In genomic region chr6:38874035-38874434, GRCm38 (mm10) we compare ENCODE assay signal across 8 mouse cellular contexts. TPM values are rescaled to one million over a fixed set of nuclear protein-coding genes. Genes with fewer than 3 reads are reported as not detected.
DNase-seq lines count a peak whose midpoint lies in the region; ATAC-seq and TF ChIP-seq lines count a peak whose summit lies in the region.

No protein-coding gene starts in this region.

- 0 out of 2 replicates have a peak overlapping the region, but pooled peaks have one; percentile 97 for H3K9ac ChIP-seq in embryonic facial prominence, embryonic 15.5 days
- H3K9ac ChIP-seq in heart, embryonic 13.5 days, result peak overlapping the region; percentile 100
- H3K9ac ChIP-seq in kidney, embryonic 16.5 days (replicated peaks; ENCODE audit: low read length), result peak overlapping the region; percentile 99
- peak overlapping the region; percentile 100 for H3K9ac ChIP-seq in liver, embryonic 12.5 days

- peaks cover 27% of the 10 kb centered on the region for H3K4me1 ChIP-seq in bone marrow macrophage, adult 2 months (ENCODE audit: control insufficient read depth, insufficient read depth, low read length)
- peaks cover 14% of the 10 kb centered on the region for H3K4me1 ChIP-seq in embryonic facial prominence, embryonic 15.5 days
- H3K4me1 ChIP-seq in heart, embryonic 13.5 days, result peaks cover 44% of the 10 kb centered on the region
- peaks cover 36% of the 10 kb centered on the region for H3K4me1 ChIP-seq in kidney, embryonic 16.5 days (ENCODE audit: insufficient read depth, low read length)
- peaks cover 66% of the 10 kb centered on the region for H3K4me1 ChIP-seq in liver, embryonic 12.5 days
- 0 out of 2 replicates have a peak, but pooled peaks cover 4% of the 10 kb centered on the region for H3K4me1 ChIP-seq in thymus, adult 2 months (replicated peaks; ENCODE audit: control insufficient read depth, insufficient read depth, low read length)

- H3K36me3 ChIP-seq in embryonic facial prominence, embryonic 15.5 days, result no peaks in the 10 kb centered on the region
- H3K36me3 ChIP-seq in heart, embryonic 13.5 days, result peaks cover 6% of the 10 kb centered on the region; the same call in 1 of the 2 replicates
- no peaks in the 10 kb centered on the region for H3K36me3 ChIP-seq in kidney, embryonic 16.5 days (ENCODE audit: insufficient read depth, low read length)
- H3K36me3 ChIP-seq in liver, embryonic 12.5 days, result peaks cover 34% of the 10 kb centered on the region
- H3K36me3 ChIP-seq in thymus, adult 2 months (ENCODE audit: control insufficient read depth, insufficient read depth, low read length), result no peaks in the 10 kb centered on the region

- ATAC-seq in embryonic facial prominence, embryonic 15.5 days (ENCODE audit: insufficient number of reproducible peaks, low FRiP score, low TSS enrichment, low read depth), result no peak
- no peak for ATAC-seq in heart, embryonic 13.5 days (ENCODE audit: extremely low read depth, insufficient number of reproducible peaks, low FRiP score, low TSS enrichment)
- ATAC-seq in kidney, embryonic 16.5 days (ENCODE audit: low FRiP score, low TSS enrichment), result no peak
- ATAC-seq in liver, embryonic 12.5 days, result no peak

- TF ChIP-seq CTCF in bone marrow macrophage, adult 2 months (IDR thresholded peaks at IDR 0.05; ENCODE audit: low read depth, low read length), result no peak
- TF ChIP-seq CTCF in thymus, adult 2 months (IDR thresholded peaks at IDR 0.05; ENCODE audit: borderline replicate concordance, control insufficient read depth, extremely low read depth, insufficient read depth, low read length, poor library complexity), result no peak

- no peak for TF ChIP-seq POLR2A in bone marrow macrophage, adult 2 months (IDR thresholded peaks at IDR 0.05; ENCODE audit: borderline replicate concordance, low read depth, low read length)
- TF ChIP-seq POLR2A in thymus, adult 2 months (IDR thresholded peaks at IDR 0.05; ENCODE audit: control insufficient read depth, extremely low read depth, insufficient read depth, low read length, poor library complexity), result no peak

- H3K27ac ChIP-seq in bone marrow macrophage, adult 2 months (ENCODE audit: insufficient read depth, low read depth, low read length), result peak overlapping the region; percentile 37; the same call in 1 of the 2 replicates
- peak overlapping the region; percentile 94 for H3K27ac ChIP-seq in embryonic facial prominence, embryonic 15.5 days (replicated peaks)
- peak overlapping the region; percentile 91; the same call in 1 of the 2 replicates for H3K27ac ChIP-seq in heart, embryonic 13.5 days (replicated peaks)
- H3K27ac ChIP-seq in kidney, embryonic 16.5 days (ENCODE audit: low read length), result peak overlapping the region; percentile 27; the same call in 1 of the 2 replicates
- H3K27ac ChIP-seq in liver, embryonic 12.5 days, result peak overlapping the region; percentile 99
- H3K27ac ChIP-seq in thymus, adult 2 months (ENCODE audit: control insufficient read depth, insufficient read depth, low read length), result no peak overlapping the region

- H3K4me2 ChIP-seq in embryonic facial prominence, embryonic 15.5 days (replicated peaks), result peak overlapping the region; percentile 70
- H3K4me2 ChIP-seq in heart, embryonic 13.5 days, result peak overlapping the region; percentile 85
- peak overlapping the region; percentile 69 for H3K4me2 ChIP-seq in kidney, embryonic 16.5 days (replicated peaks; ENCODE audit: low read depth, low read length)
- H3K4me2 ChIP-seq in liver, embryonic 12.5 days, result peak overlapping the region; percentile 79

- 6% methylated on average over 8 of the region's 8 CpGs for WGBS in embryonic facial prominence, embryonic 15.5 days
- WGBS in heart, embryonic 13.5 days, result 14% methylated on average over 8 of the region's 8 CpGs
- 8% methylated on average over 8 of the region's 8 CpGs for WGBS in kidney, embryonic 16.5 days
- WGBS in liver, embryonic 12.5 days (ENCODE audit: insufficient replicate concordance), result 11% methylated on average over 8 of the region's 8 CpGs
- 9% methylated on average over 8 of the region's 8 CpGs for WGBS in thymus, adult 2 months

- H3K9me3 ChIP-seq in embryonic facial prominence, embryonic 15.5 days (replicated peaks), result no peaks in the 10 kb centered on the region
- no peaks in the 10 kb centered on the region for H3K9me3 ChIP-seq in heart, embryonic 13.5 days
- no peaks in the 10 kb centered on the region for H3K9me3 ChIP-seq in kidney, embryonic 16.5 days (ENCODE audit: low read length)
- no peaks in the 10 kb centered on the region for H3K9me3 ChIP-seq in liver, embryonic 12.5 days (replicated peaks)

- peak overlapping the region; percentile 99 for H3K4me3 ChIP-seq in bone marrow macrophage, adult 2 months (ENCODE audit: insufficient read depth, low read length)
- peak overlapping the region; percentile 96 for H3K4me3 ChIP-seq in embryonic facial prominence, embryonic 15.5 days (replicated peaks)
- H3K4me3 ChIP-seq in heart, embryonic 13.5 days, result peak overlapping the region; percentile 100
- H3K4me3 ChIP-seq in kidney, embryonic 16.5 days (ENCODE audit: low read length), result peak overlapping the region; percentile 98
- peak overlapping the region; percentile 100 for H3K4me3 ChIP-seq in liver, embryonic 12.5 days
- peak overlapping the region; percentile 23; the same call in 1 of the 2 replicates for H3K4me3 ChIP-seq in thymus, adult 2 months (ENCODE audit: control insufficient read depth, insufficient read depth, low read length)

- H3K27me3 ChIP-seq in embryonic facial prominence, embryonic 15.5 days, result no peaks in the 10 kb centered on the region
- H3K27me3 ChIP-seq in heart, embryonic 13.5 days (replicated peaks), result 0 out of 2 replicates have a peak, but pooled peaks cover 6% of the 10 kb centered on the region
- H3K27me3 ChIP-seq in kidney, embryonic 16.5 days (ENCODE audit: insufficient read depth, low read length), result no peaks in the 10 kb centered on the region
- H3K27me3 ChIP-seq in liver, embryonic 12.5 days (replicated peaks), result no peaks in the 10 kb centered on the region
- no peaks in the 10 kb centered on the region for H3K27me3 ChIP-seq in thymus, adult 2 months (ENCODE audit: control insufficient read depth, insufficient read depth, low read length)

- DNase-seq in ES-CJ7 (ENCODE audit: low read depth, low spot score), result peak; percentile 49
- DNase-seq in natural killer cell, adult 2 months (ENCODE audit: low spot score in 2 of 2), result peak; percentile 21 to 54
- peak; percentile 40 for DNase-seq in thymus, adult 2 months

RNA-seq across cellular contexts. Expression of gene Tbxas1, which starts 1.2 kb away (rescaled TPM):
- 101 and 115 TPM in 2 replicates for polyA plus RNA-seq in bone marrow macrophage, adult 2 months (2012; ENCODE audit: insufficient read depth, insufficient read length, missing spikeins)
- polyA plus RNA-seq in embryonic facial prominence, embryonic 15.5 days (2015; fragmentation: Nextera tagmentation; extraction: Ambion mirVana), result 2.5 and 2.6 TPM in 2 replicates
- 2.4 TPM in 2 replicates for polyA plus RNA-seq in heart, embryonic 13.5 days (2015; fragmentation: Nextera tagmentation; extraction: Ambion mirVana)
- 8.4 and 9.2 TPM in 2 replicates for polyA plus RNA-seq in kidney, embryonic 16.5 days (2015; fragmentation: Nextera tagmentation; extraction: Ambion mirVana)
- polyA plus RNA-seq in liver, embryonic 12.5 days (2016; fragmentation: Nextera tagmentation; extraction: Ambion mirVana), result 11.3 and 12.9 TPM in 2 replicates
- polyA plus RNA-seq in thymus, adult 2 months (2012; rRNA removed), result 4.7 and 6.0 TPM in 2 replicates

RNA-seq across cellular contexts. Expression of gene Hipk2, which starts 1.9 kb away (rescaled TPM):
- polyA plus RNA-seq in bone marrow macrophage, adult 2 months (2012; ENCODE audit: insufficient read depth, insufficient read length, missing spikeins), result 18.7 and 20.9 TPM in 2 replicates
- polyA plus RNA-seq in embryonic facial prominence, embryonic 15.5 days (2015; fragmentation: Nextera tagmentation; extraction: Ambion mirVana), result 13.5 and 13.9 TPM in 2 replicates
- 9.5 and 10.4 TPM in 2 replicates for polyA plus RNA-seq in heart, embryonic 13.5 days (2015; fragmentation: Nextera tagmentation; extraction: Ambion mirVana)
- 28.0 and 32.8 TPM in 2 replicates for polyA plus RNA-seq in kidney, embryonic 16.5 days (2015; fragmentation: Nextera tagmentation; extraction: Ambion mirVana)
- polyA plus RNA-seq in liver, embryonic 12.5 days (2016; fragmentation: Nextera tagmentation; extraction: Ambion mirVana), result 26.8 and 28.9 TPM in 2 replicates
- 16.9 and 19.8 TPM in 2 replicates for polyA plus RNA-seq in thymus, adult 2 months (2012; rRNA removed)

Comparison
In these comparisons a context has a peak if more than half of its experiments do, and no peak if none do; other contexts are left out.
1. H3K4me3 ChIP-seq: peak in every context shown above with its lines; median percentile 100 in heart, embryonic 13.5 days; 100 in liver, embryonic 12.5 days; 99 in bone marrow macrophage, adult 2 months; 98 in kidney, embryonic 16.5 days; 96 in embryonic facial prominence, embryonic 15.5 days; 23 in thymus, adult 2 months.